Mouse (Mus musculus): ENCODE data around the gene Gsn.

DNA sequence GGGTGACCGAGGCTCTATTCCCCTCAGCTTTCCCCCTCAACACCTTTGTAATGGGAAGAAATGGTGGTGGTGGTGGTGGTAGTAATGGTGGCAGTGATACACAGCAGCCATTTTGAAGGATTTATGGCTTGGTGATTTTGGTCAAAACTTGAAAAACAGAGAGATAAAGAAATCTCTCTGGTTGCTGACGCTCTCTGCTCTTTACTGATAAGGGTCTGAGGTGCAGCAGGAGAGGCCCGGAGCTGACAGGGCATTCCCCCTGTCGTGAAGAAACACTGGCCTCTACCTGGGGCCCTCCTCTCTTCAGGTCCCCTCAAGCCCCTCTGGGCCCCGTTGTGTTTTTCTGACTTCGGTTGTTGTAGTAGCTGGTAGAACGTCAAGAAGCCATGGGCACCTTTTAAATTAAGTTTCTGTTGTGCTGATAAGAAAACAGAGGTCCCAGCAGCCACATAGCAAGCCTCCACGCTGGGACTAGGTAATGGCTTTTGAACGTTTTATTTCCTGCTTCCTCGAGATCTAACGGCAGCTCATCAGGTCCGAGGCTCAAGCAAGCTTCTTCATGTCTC lies 42.8 kb upstream of the Gsn start:
- TF ChIP-seq POLR2AphosphoS2 (IDR thresholded peaks at IDR 0.05; ENCODE audit: insufficient read length, low read depth): no peak
- TF ChIP-seq POLR2A (IDR thresholded peaks at IDR 0.05; ENCODE audit: insufficient read length, low read depth): no peak
- TF ChIP-seq E2F4 (IDR thresholded peaks at IDR 0.05; ENCODE audit: insufficient read depth): no peak
- no peak for TF ChIP-seq MYOG (IDR thresholded peaks at IDR 0.05; ENCODE audit: control insufficient read depth in 1 of 3, insufficient read depth in 1 of 3, insufficient read length in 2 of 3, low read depth in 2 of 3)
- TF ChIP-seq MAX (IDR thresholded peaks at IDR 0.05; ENCODE audit: low read depth): no peak
- TF ChIP-seq USF1 (IDR thresholded peaks at IDR 0.05; ENCODE audit: low read depth): no peak
